8 mouse cellular contexts compared by ENCODE assay signal in genomic region chr1:184771202-184771890, GRCm38 (mm10). TPM values are rescaled to one million over a fixed set of nuclear protein-coding genes. Genes with fewer than 3 reads are reported as not detected.
DNase-seq lines count a peak whose midpoint lies in the region; ATAC-seq and TF ChIP-seq lines count a peak whose summit lies in the region.

No protein-coding gene starts in this region.

- peak; percentile 85 for TF ChIP-seq CTCF in hindbrain, postnatal 0 days (IDR thresholded peaks at IDR 0.05; ENCODE audit: low read depth)

- no peaks in the 10 kb centered on the region for H3K27me3 ChIP-seq in hindbrain, postnatal 0 days (ENCODE audit: insufficient read depth, low read length)

- intact Hi-C loops in left cerebral cortex, postnatal 10 days (cut with DNase I), result no loop called here

- H3K4me2 ChIP-seq in hindbrain, postnatal 0 days (ENCODE audit: low read depth, low read length), result peak overlapping the region; percentile 33

- H3K36me3 ChIP-seq in hindbrain, postnatal 0 days (ENCODE audit: insufficient read depth, low read length), result no peaks in the 10 kb centered on the region

- no peaks in the 10 kb centered on the region for H3K9me3 ChIP-seq in hindbrain, postnatal 0 days (ENCODE audit: low read length)

- H3K9ac ChIP-seq in hindbrain, postnatal 0 days (replicated peaks; ENCODE audit: low read length), result no peak overlapping the region

- 29% methylated on average over 18 of the region's 18 CpGs for WGBS in hindbrain, postnatal 0 days

- DNase-seq in T-cell, adult 2 months (ENCODE audit: low spot score), result peak; percentile 52
- DNase-seq in cerebellum, postnatal 4 days (ENCODE audit: low spot score in 2 of 2), result peak; percentile 74 to 77
- DNase-seq in gastrocnemius, adult 8-10 months (ENCODE audit: low spot score in 2 of 2), result peak; percentile 54 to 57
- DNase-seq in hindbrain, postnatal 0 days (ENCODE audit: low spot score), result peak; percentile 84
- peak; percentile 31 to 81 for DNase-seq in left cerebral cortex, postnatal 10 days (ENCODE audit: extremely low spot score in 1 of 2, low spot score in 2 of 2)
- peak; percentile 42 for DNase-seq in right cerebral cortex, postnatal 25 days
- DNase-seq in urinary bladder, postnatal 4 days (ENCODE audit: low spot score in 2 of 2), result peak; percentile 63 to 86

- H3K4me3 ChIP-seq in hindbrain, postnatal 0 days (ENCODE audit: low read length), result no peak overlapping the region

- peak; percentile 69; the same call in 1 of the 2 replicates for ATAC-seq in hindbrain, postnatal 0 days
- ATAC-seq in megakaryocyte progenitor cell, adult 5-6 weeks (replicated peaks; ENCODE audit: poor library complexity), result peak; percentile 83

- H3K4me1 ChIP-seq in hindbrain, postnatal 0 days (ENCODE audit: insufficient read depth, low read length), result no peaks in the 10 kb centered on the region

- no peak overlapping the region for H3K27ac ChIP-seq in hindbrain, postnatal 0 days

RNA-seq across cellular contexts. Expression of gene Hlx, which starts 38.9 kb away (rescaled TPM):
- total RNA-seq in gastrocnemius, adult 8-10 months (2022), result 10 to 100 TPM in 2 of 4 experiments, 1 to 10 TPM in 2; 5.9 to 12.1 (median 10.1) TPM
- 0.58 and 1.8 TPM in 2 replicates for total RNA-seq in hindbrain, postnatal 0 days (2014; rRNA removed)
- 2.3 and 2.8 TPM in 2 replicates for polyA plus RNA-seq in hindbrain, postnatal 0 days (2015; fragmentation: Nextera tagmentation; extraction: Ambion mirVana)
- 1 to 10 TPM; 1.2 to 1.6 TPM for total RNA-seq in left cerebral cortex, postnatal 10 days (2021)
- 11.6 and 14.7 TPM in 2 replicates for total RNA-seq in megakaryocyte progenitor cell, adult 5-6 weeks (2015)
- 10.3 and 15.2 TPM in 2 replicates for total RNA-seq in megakaryocyte progenitor cell, adult 5-6 weeks (2017)

RNA-seq across cellular contexts. Expression of gene Marc1, which starts 39.8 kb away (rescaled TPM):
- under 1 TPM in 2 of 4 experiments, not detected in 2; 0.27 to 0.62 TPM for total RNA-seq in gastrocnemius, adult 8-10 months (2022)
- total RNA-seq in hindbrain, postnatal 0 days (2014; rRNA removed), result 0.21 TPM in 1 of 2 replicates, not detected in the other
- 0.25 and 0.33 TPM in 2 replicates for polyA plus RNA-seq in hindbrain, postnatal 0 days (2015; fragmentation: Nextera tagmentation; extraction: Ambion mirVana)
- total RNA-seq in left cerebral cortex, postnatal 10 days (2021), result not detected
- 0.49 and 0.67 TPM in 2 replicates for total RNA-seq in megakaryocyte progenitor cell, adult 5-6 weeks (2015)
- total RNA-seq in megakaryocyte progenitor cell, adult 5-6 weeks (2017), result 0.33 TPM in 1 of 2 replicates, not detected in the other
